Mouse (Mus musculus) NIH3T3 (cell line): Measurements from ENCODE around the gene Amh.

ENCODE experiments used
- DNase-seq: peaks from one replicate; pipeline ENCODE4 v3.0.0-alpha.2; 2012; ENCODE audit warnings: low read depth

The Amh gene

DNA sequence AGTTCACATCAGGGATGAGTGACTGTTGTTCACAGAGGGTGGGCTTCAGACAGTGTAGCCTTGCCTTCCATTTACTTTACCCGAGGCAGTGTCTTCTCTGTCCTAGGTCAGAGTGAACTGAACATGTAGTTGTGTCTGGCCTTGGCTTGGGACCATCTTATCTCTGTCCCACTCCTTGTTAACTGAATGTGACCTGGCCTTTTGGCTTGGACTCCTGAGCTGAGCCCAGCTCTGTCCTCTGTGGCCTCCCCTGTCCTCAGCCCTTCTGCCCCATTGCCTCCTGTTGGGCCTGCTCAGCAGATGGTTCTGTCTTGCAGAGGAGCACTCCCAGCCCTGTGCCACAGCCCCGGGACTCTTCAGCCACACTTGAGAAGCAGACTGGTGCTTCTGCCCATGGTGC is 17.5 kb upstream of the Amh start:
- DNase-seq: no peak

DNA sequence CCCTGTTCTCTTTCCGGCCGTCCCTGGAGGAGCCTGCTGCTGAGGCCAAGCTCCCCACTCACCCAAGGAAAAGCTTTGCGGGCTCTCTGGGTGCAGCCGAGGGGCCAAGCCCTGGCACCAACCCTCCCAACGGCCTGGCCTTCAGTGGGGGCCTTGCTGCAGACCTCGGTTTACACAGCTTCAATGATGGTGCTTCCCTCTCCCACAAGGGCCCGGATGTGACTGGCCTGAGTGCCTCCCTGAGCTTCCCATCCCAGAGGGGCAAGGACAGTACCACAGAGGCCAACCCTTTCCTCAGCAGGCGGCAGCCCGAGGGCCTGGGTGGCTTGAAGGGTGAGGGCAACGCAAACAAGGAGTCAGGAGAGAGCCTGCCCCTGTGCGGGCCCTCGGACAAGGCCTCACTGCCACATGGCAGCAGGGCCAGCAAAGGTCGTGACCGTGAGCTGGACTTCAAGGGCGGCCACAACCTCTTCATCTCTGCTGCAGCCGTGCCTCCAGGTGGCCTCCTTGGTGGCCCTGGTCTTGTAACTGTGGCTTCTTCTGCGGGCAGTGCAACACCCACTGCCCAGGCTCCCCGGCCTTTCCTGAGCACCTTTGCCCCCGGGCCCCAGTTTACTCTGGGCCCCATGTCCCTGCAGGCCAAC is 14.2 kb upstream of the Amh start:
- DNase-seq: no peak

DNA sequence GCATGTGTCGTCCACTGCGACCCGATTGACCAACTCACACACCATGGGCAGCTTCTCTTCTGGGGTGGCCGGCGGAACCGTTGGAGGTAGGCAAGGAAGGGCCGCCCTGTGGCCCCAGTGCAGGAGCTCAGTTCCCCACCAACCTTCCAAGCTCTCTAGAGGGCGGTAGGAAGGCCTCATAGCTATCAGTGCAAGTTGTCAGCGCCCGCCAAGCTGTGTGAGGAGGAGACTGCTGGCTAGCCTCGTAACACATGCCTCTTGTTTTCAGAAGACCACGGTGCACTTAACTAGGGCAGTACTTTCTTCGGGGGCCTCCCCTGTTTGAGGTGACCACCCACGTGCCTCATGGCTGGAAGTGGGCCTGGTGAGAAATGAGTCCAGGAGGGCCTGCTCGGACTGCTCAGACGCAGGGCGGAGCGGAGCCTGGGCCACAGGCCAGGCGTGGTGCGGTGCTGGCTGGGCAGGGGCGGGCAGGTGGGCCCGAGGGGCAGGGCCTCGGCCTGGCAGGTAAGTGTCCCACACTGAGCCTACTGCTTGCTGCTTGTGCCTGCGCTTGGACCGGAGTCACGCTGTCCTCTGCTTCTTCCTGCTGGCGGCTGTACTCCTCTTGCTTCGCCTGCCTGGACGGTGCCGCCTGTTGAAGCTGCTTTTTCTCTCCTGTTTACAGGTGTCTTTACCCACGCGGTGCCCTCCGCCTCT is 13.4 kb upstream of the Amh start:
- no peak for DNase-seq

DNA sequence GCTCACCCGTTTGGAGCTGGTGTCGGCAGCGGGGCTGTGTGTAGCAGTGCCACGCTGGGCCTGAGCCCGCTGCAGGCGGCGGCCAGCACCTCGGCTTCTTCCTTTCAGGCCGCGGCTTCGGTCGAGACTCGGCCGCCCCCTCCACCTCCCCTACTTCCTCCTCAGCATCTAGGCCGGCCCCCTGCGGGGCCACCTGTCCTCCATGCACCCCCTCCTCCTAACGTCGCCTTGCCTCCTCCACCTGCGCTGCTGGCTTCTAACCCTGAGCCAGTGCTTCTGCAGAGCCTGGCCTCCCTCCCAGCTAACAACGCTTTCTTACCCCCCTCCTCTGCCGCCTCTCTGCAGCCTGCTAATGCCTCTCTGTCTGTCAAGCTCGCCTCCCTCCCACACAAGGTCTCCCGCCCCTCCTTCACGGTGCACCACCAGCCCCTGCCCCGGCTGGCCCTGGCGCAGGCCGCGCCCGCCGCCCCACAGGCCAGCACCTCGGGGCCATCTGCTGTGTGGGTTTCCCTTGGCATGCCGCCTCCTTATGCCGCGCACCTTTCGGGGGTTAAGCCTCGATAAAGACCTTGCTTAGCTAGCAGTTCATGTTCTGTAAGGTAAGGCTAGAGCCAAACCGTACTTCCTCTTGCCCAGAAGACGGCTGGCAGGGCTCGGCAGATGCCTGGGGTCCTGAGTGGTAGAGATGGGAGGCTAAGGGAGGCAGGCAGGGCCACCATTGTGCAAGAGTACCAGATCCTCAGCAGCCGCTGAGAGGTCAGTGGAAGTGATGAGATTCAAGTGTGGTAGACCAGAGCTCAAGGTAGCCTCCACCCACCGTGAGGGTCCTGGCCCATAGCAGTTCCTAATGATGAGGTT is 12.6 kb upstream of the Amh start:
- no peak for DNase-seq

DNA sequence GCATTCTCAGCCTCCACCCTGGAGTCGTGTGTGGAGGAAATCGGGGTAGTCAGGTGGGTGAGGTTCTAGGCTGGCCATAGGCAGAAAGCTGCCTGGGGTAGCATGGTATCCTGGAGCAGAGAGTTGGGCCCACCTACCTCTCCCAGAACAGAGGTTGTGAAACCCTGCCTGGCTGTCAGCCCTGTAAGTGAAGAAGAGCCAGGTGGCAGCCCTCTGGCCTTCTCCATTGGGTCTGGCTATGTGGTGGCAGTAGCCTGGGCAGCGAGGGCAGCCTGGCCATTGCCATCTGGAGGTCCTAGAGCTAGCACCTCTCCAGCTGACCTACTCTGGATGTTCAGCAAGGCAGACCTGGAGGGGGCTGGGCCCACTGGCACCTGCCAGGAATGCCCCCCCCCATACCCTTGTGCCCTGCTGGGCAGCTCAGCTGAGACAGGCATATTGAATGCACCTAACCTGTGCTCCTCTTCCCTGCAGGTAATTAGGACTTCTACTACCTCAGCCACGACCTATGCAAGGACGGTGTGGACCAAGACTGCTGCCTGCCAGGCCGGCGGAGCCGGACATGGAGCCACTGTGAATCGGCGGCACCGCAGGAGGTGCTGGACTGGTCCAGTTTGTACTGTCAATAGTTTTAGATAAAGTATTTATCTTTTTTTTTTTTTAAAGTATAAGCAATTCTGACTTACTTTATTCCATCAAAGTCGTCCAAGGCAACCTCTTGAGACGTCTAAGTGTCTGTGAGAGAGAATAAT is 11.8 kb upstream of the Amh start:
- DNase-seq: no peak

DNA sequence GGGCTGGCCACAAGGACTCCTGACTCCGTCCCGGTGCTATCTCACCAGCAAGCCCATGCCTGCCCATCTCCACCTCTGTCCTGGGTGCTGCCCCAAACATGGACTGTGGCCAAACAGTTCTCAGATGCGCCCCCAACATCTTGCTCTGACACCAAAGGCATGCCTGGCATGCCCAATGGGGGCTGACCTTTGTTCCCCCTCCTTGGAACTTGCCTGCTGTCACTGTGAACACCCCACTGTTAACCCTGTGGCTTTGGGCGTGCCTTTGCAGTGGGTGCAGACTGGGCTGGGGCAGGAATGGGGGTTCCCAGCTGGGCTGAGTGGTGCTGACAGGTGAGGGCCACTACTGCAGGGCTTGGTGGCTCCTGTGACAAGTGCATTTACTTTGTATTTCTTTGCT is 11.2 kb upstream of the Amh start:
- no peak for DNase-seq

DNA sequence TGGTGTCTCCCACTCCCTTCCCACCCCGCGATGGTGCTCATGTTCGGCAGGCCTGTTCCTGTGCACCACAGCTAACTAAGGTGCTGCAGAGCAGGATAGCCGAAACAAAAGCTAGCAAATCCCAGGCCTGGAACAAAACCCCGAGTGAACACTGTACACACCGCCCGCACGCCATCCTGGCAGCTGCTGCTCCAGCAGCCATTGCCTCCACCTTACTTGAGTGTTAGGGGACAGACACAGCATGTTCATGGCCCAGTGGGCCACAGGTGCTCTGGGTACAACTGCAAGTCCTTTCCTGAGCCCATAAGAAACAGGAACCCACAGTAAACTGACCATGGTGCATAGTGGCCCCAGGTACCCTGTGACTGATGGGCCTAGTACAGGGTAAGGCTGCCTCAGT is 10.3 kb upstream of the Amh start:
- DNase-seq: no peak

DNA sequence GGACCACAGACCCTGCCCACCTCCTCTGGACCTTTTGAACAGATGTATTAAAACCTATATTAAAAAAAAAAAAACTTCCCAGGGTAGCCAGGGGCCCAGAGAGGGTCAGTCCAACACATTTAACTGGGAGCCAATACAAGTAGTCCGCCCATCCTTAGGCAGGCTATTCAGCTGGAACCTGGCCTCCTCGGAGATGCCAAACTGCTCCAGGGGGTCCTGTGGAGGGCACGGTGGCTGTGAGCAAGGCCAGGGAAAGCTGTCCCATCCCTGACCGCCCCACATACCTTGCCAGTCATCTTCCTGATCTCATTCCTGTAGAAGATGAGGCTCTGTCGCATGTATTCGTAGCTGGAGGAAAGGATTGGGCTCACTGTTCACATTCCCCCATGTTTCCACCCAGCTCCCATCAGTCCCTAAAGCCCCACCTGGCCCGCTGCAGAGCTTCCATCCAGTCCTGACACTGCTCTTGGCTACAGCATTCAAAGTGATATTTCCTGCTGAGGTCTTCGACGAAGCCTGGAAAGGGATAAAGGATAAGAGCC is 8.7 kb upstream of the Amh start:
- DNase-seq: no peak

DNA sequence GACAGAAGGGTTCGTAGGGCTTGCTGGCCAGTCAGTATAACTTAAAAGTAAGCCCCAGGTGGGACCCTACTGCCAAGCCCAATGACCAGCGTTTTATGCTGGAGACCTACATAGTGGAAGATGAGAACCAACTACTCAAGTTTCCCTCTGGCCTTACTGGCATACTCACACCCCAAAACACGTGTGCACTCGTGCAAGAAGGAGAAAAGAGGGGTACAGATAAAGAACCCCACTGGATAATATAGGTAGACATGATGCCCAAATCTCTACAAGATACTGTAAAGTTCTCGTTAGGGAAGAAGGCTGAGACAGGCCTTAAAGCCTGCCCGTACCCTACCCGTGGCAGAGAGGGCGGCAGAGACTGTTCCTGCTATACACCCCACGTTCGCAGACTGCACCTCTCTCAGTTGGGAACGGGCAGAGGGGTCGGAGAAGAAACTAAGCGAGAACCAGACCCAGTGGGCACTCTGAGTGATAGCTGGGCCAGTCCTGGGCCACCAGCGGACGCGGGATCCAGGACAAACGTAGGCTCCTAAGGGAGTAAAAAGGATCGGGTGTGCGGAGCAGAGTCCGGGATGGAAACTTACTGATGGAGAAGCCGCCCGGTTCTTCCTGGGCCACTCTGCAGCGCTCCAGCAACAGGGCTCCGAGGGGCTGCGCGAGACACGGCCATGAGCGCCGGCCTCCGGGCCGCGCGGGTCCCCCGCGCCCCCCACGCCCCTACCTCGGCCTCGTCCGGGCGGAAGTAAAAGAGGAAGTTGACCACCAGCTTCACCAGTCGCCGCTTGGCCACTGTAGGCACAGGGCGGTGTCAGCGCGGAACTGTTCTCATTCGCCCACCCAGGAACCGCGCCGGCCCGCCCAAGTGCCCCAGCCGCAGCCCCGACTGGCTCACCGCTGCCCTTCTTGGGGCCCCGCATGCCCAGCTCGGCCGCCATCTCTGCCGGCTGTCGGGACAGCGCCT is 7.6 kb upstream of the Amh start:
- no peak for DNase-seq

DNA sequence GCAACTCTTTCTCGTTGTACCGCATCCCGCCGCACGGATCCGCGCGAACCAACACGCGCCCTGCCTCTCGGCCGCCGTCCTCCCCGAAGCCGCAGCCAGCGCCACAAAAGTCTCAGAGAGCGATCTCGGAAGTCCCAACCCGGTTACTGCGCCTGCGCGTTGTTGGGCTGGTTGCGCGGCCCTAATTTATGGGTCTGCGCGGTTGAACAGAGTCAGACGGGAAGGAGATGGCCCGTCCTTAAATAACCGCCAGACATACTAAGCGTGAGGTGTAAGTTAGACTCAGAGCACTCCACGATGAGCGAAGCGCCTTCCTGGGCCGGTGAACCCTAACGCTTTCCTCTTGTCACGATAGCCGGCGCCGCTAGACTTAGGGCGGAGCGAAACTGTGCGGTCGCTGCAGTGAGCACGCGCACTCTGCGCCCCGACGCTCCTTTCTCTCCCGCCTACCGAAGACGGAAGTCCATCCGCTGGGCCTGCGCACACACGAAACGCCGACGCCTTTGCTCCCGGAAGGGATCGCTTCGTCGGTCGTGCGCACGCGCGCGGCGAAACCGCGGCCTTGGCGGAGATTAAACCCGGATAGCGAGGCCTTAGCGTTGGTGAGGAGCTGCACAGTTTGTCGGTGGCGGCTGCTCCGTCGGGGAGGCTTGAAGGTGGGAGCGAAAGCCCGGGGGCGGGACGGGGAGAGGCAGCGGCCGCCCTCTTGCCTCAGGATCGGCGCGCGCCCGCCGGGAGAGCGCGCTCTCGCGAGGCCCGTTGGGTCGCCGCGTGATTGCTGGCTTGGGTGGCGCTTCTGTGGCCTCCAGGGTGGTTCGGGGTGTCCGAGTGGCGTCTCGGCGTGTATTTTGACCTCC is 6.7 kb upstream of the Amh start, which contains the start of the genes Sf3a2 and Plekhj1:
Gene Sf3a2 (plus strand): TSS at position 49 of the 857 bp plus-strand sequence.
Gene Plekhj1 (minus strand): TSS at position 477 of the 857 bp plus-strand sequence.
- peak; percentile 98 for DNase-seq

DNA sequence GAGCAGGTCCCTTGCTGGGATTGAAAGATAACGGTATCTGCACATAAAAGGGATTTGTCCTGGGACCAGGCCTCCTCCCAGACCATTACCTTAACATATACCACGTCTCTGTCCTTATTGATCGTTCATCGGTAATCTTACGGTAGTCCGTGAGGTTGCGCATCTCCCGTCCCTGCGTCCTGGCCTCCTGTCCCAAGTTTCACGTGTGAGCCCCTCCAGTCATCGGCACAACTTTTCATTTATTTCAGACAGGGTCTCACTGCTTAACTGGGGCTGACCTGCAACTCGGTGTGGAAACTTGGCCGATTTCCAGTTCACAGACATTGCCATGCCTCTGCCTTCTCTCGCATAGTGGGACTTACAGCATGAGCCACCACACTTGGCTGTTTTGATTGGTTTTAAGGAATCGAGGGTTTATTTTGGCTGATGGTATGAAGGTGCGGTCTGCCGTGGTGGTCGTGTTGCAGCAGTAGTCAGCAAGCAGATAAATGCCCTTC is 5.9 kb upstream of the Amh start:
- DNase-seq: peak; percentile 70

DNA sequence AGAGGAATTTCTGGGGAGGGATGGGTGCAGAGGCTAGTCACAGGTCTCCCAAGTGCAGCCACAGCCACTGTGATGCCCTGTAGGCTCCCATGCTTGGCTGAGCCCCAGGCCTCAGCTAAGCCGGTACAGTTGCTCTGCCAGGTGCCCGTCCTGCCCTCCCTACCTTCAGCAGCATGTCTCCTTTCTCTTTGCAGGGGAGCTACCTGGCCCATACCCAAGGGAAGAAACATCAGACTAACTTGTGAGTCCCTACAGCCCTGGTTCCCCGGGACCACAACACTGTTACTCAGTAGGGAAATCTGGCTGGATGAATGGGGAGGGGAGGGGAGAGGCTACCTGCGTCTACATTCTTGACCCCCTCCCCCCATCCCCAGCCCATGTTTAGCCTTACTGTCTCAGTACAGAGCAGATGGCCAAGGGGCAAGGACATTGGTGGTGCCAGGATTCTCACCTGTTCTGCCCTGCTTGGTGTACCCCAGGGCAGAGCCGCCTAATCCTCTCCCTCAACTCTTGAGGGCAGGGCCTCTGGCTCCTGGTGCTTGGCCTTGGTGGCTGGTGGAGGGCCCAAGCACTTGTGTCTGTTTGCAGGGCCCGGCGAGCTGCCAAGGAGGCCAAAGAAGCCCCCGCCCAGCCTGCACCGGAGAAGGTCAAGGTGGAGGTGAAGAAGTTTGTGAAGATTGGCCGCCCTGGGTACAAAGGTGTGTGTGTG is 2.7 kb upstream of the Amh start:
- DNase-seq: no peak

DNA sequence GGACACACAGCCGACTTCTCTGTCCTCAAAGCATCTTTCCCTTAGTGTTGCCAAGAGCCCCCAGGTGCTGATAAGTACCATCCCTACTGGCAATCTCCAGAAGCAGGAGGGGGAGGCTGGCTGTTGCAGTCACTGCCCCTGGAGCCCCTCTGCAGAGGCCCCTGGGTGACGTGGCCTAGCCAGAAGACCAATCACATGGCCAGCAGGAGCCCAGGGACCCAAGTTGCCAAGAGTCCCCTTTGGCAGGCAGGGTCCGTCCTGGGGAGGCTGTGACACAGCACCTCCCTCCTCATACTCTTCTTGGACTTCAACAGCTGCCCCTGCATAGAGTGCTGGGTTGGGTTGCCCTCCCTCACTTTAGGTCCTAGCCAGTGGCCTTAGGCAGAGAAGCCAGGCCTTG is 2.0 kb upstream of the Amh start:
- DNase-seq: no peak

DNA sequence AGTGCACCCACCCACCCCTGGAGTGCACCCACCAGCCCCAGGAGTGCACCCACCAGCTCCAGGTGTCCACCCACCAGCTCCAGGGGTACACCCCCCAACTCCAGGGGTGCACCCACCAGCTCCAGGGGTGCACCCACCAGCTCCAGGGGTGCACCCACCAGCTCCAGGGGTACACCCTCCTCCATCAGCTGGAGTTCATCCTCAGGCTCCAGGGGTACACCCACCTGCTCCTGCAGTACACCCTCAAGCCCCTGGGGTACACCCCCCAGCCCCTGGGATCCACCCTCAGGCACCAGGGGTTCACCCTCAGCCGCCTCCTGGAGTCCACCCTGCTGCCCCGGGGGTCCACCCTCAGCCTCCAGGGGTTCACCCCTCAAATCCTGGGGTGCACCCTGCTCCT is 703 bp upstream of the Amh start:
- DNase-seq: no peak

DNA sequence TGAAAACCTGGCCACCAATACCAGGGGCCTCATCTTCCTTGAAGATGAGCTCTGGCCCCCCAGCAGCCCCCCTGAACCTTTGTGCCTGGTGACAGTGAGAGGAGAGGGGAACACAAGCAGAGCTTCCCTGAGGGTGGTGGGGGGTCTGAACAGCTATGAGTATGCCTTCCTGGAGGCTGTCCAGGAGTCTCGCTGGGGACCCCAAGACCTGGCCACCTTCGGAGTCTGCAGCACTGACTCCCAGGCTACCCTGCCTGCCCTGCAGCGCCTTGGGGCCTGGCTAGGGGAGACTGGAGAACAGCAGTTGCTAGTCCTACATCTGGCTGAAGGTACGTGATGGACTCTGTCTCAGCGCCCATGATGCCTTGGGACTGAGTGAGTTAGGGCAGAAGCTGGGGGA is 279 bp downstream of the Amh start:
- no peak for DNase-seq

DNA sequence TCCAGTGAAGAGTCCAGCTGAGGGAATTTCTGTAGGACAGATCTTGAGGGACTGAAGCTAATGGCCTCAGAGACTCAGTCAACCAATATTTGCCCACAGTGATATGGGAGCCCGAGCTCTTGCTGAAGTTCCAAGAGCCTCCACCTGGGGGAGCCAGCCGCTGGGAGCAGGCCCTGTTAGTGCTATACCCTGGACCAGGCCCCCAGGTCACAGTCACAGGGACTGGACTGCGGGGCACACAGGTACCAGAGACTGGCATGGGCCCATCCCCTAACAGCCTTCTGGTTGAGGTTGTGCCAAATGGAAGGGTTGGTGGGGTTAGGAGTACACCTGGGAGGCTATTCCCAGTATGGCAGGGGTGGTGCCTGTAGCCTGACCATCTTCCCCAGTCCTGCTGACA is 882 bp downstream of the Amh start:
- DNase-seq: peak; percentile 72

DNA sequence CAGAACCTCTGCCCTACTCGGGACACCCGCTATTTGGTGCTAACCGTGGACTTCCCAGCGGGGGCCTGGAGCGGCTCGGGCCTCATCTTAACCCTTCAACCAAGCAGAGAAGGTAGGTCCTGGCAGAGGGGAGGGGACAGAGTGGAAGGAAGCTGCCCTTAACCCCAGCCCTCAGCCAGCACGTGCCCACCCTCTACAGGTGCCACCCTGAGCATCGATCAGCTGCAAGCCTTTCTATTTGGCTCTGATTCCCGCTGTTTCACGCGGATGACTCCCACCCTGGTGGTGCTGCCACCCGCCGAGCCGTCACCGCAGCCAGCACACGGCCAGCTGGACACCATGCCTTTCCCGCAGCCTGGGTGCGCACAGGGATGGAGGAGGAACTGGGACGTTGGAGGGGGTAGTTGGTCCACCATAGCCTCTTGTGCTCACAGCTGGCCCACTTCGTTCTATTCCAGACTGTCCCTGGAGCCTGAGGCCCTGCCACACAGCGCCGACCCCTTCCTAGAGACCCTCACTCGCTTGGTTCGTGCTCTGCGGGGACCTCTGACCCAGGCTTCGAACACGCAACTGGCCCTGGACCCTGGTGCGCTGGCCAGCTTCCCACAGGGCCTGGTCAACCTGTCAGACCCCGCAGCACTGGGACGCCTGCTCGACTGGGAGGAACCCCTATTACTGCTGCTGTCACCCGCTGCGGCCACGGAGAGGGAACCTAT is 1.5 kb downstream of the Amh start:
- DNase-seq: no peak

DNA sequence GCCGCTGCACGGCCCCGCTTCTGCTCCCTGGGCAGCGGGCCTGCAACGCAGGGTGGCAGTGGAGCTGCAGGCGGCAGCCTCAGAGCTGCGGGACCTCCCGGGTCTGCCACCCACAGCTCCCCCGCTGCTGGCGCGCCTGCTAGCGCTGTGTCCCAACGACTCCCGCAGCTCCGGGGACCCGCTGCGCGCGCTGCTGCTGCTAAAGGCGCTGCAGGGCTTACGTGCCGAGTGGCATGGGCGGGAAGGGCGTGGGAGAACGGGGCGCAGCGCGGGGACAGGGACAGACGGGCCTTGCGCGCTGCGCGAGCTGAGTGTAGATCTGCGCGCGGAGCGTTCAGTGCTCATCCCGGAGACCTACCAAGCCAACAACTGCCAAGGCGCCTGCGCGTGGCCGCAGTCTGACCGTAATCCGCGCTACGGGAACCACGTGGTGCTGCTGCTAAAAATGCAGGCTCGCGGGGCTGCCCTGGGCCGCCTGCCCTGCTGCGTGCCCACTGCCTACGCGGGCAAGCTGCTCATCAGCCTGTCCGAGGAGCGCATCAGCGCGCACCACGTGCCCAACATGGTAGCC is 2.1 kb downstream of the Amh start:
- no peak for DNase-seq
